Mouse (Mus musculus) lung, postnatal 0 days (tissue): ENCODE measurements at regions not wholly inside any gene's neighbourhood (a gene's known extent, or its start where the extent isn't known, plus 50 kb on each side); places are given as distances from the start of the nearest gene placed in this dataset.

Source experiments
- CTCF ChIP-seq: IDR thresholded peaks from 2 replicates; pipeline ENCODE4 v1.5.1; 2016; ENCODE audit warnings: antibody characterized with exemption, mild to moderate bottlenecking
- EP300 ChIP-seq: IDR thresholded peaks from 2 replicates; pipeline ENCODE4 v1.6.1; 2016; ENCODE audit warnings: antibody characterized with exemption, mild to moderate bottlenecking, control low read depth

DNA sequence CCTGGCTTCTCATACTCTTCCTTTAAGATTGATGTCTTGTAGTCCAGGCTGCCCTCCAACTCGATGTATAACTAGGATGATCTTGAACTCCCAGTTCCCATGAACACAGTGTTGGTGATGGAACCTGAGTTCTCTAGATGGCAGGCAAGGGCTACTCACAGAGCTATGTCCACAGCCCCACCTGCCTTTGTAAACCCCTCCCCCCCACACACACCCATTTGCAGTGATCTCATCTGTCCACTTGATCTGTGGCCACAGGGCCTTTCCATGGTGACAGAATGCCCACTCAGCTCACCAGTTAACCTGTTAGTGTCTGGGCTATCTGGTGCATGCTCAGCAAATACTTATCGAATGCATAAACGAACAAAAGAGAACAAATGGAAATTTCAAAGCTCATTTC is 176.4 kb downstream of the Nucb2 start:
- TF ChIP-seq CTCF (no peak), EP300 (no peak)
